Mouse (Mus musculus): ENCODE measurements around the gene Grip2.

Gene Grip2

DNA sequence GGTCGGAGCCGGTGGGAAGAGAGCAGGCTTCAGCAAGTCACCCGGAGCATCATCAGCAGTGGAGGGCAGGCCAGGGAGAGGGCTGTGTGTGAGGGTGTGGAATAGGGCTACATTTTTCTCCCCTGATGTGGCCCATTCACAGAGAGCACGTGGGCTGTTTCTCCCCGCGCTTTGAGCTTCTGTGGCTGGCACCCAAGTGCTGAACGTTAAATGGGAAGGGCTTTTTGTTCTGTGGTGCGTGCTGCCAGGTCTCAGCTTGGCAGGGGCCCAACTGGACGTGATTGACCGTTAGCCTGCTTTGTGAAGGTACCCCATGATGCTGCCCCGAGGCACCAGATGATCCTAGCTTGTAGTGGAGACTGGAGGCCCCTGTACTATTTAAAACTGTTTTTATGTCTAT is 94.9 kb downstream of the Grip2 start:
- no peak for DNase-seq (ENCODE audit: low spot score in 2 of 2)

GRCm38 (mm10) chr6:91729677-91730127 is 97.3 kb downstream of the Grip2 start:
- DNase-seq (ENCODE audit: low spot score in 2 of 2): no peak

GRCm38 (mm10) chr6:91728939-91729619 is 98.0 kb downstream of the Grip2 start:
- no peak for DNase-seq (ENCODE audit: low spot score in 2 of 2)

DNA sequence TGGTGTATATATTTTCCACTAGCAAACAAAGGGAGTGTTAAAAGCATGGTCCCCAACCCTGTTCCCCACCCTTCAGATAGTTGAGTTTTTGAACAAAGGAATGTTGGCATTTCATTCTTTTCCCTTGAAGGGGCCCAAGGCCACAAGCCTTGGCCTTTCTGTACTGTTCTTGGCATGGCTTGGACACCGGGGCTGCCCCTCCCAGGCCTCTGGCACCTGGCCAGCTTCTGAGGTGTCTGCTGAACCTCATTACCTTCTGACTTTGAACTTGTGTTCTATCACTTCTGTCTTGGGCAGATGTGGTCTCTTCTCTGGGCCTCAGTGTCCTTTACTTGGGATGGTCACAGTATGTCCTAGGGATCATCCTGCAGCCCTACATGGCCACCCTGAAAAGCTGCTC is 99.7 kb downstream of the Grip2 start:
- DNase-seq (ENCODE audit: low spot score in 2 of 2): no peak

DNA sequence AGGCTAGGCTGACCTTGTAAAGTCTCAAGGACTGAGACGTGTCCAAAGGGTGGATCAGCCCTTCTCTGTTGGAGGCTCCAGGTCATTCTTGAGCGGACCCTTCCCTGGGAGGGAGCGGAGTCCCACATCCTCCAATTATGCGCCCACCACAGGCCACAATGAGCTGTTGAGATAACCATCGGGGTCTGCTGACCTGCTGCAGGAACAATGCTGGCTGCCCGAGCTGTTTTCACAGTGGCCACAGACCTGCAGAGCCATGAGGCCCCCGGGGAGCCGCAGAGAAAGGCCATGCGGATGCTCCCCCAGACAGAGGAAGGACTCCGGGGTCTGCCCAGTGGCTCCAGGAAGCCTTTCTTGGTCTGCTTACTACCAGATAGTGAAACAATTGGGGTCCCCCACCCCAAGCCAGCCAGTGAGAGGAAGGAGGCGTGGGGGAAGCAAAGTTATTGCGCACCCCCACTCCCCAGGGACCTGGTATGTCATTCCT is 105.8 kb downstream of the Grip2 start:
- DNase-seq (ENCODE audit: low spot score in 2 of 2): no peak

DNA sequence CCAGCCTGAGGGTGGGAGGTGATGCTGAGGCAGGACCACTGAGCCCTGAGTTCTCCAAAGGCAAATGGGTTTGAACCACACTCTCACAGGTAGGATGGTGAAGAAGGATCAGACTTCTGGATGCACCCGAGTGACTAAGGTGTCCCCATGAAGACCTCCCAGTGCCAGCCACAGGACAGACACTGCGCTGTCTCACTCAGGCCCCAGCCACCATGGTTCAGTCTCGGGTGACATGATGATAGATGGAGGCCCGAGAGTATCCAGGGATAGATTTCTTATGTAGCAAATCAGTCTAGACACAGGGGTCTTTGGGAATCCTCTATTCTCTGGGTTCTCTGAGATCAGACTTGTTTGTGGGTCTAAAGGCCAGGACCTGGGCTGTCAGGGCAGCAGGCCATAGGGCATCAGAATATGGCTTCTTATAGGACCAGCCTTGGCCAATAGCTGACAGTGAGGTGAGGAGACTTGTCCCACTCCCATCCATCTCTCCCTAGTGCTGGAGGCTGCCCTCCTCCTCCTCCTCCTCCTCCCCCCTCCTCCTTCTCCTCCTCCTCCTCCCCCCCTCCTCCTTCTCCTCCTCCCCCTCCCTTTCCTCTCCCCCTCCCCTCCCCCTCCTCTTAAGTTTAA is 106.3 kb downstream of the Grip2 start:
- DNase-seq (ENCODE audit: low spot score in 2 of 2): no peak

DNA sequence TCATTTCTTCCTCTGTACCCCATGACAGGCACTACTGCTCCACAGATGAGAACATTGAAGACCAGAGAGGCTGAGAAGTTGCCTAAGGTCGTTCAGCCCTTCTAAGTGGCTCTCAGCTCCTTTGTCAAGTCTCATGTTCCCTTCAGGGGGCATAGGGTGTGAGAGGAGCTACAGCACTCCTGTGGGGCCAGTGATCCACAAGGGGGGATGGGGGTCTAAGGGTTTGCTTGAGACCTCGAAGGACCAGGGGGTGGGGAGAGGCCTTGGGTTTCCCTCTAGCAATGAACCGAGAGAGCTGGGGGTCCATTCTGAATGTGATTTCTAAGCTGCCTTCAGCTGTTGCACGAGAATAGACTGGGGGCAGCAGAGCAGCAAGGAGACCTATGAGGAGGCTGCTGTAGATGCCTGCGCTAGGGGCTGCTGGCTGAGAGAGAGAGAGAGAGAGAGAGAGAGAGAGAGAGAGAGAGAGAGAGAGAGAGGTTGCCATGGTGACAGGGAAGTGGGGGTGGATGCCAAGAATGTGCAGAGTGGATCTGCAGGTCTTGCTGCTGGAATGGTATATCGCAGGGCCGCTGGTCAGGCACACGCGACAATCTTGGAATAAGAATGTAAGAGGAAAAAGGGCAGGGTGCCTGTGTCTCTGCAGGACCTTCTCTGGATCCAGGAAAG is 107.1 kb downstream of the Grip2 start:
- no peak for DNase-seq (ENCODE audit: low spot score in 2 of 2)

- DNase-seq (ENCODE audit: low spot score in 2 of 2): no peak
These were observed 107.9 kb downstream of the Grip2 start for GRCm38 (mm10) chr6:91719042-91719747.

GRCm38 (mm10) chr6:91718603-91719002 is 108.4 kb downstream of the Grip2 start:
- no peak for DNase-seq (ENCODE audit: low spot score in 2 of 2)

DNA sequence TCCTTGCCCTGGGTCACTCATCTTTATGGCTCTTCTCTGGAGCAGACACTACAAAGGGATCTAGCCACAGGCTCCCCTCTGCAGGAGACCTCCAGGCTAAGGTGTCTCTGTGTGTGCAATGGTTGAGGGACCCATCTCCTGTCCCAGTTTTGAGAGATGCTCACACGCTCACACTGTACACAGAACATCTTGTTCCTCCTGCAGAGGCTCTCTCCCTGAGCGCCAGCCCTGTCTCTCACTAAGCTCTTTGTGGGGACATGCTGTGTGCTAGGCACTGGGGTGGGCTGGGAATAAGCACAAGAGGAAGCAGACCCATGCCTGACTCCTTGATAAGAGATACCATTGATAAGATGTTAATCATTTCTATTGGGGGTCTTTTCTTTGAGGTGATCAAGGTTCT is 109.0 kb downstream of the Grip2 start:
- DNase-seq (ENCODE audit: low spot score in 2 of 2): no peak

GRCm38 (mm10) chr6:91715988-91716810 is 110.9 kb downstream of the Grip2 start:
- DNase-seq (ENCODE audit: low spot score in 2 of 2): no peak

GRCm38 (mm10) chr6:91715023-91715422 is 112.0 kb downstream of the Grip2 start:
- no peak for DNase-seq (ENCODE audit: low spot score in 2 of 2)

DNA sequence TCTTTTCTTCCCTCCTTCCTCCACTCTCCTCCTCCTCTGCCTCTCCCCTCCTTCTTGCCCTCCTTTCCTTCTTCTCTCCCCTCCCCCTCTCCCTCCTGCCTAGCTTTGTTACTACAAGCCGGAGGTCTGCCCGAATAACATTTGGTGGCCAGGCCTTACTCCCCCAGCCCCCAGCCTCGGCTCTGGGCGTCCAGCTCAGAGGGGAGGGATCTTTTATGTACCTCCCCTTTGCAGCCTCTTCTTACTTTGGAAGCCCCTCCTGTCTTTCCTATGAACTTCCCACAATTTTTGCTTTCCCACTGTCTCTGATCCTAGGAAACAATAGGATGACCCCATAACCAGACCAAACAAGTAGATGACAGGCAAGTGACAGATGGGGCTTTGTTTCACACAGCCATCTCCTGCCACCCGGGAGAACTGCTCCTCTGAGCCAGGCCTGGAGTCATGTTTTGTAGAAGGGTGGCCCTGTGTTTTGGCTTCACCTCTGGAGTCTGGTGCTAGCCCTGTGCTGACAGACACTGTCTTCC is 113.6 kb downstream of the Grip2 start:
- no peak for DNase-seq (ENCODE audit: low spot score in 2 of 2)

DNA sequence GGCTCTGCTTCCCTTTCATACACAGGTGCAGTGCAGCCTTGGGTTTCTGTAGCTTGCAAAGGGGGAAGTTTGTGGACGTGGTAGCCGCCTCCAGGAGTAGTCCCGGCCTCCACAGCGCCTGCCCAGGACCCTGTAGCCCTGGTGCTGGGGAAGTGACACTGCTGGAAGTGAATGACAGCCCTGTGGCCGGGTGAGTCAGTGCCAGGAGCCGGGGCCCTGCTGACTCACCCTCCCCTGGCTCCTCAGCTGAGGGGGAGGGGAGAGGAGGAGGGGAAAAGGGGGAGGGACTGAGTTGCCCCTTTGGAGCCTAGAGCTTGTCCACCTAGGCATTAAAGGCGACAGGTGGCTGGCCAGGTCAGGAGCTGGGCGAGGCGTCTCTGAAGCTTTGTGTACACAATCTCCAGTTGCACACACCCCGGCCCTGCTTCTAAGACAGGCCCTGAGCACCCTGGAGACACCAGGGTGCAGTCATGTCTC is 114.2 kb downstream of the Grip2 start:
- DNase-seq (ENCODE audit: low spot score in 2 of 2): no peak

- DNase-seq (ENCODE audit: low spot score in 2 of 2): no peak
These were observed 114.8 kb downstream of the Grip2 start for GRCm38 (mm10) chr6:91712097-91712854.
